8 mouse cellular contexts compared by ENCODE assay signal in genomic region chr3:89228180-89228549, GRCm38 (mm10). TPM values are rescaled to one million over a fixed set of nuclear protein-coding genes. Genes with fewer than 3 reads are reported as not detected.
DNase-seq lines count a peak whose midpoint lies in the region; ATAC-seq and TF ChIP-seq lines count a peak whose summit lies in the region.

No protein-coding gene starts in this region.

- peak overlapping the region; percentile 38 for H3K4me3 ChIP-seq in hindbrain, embryonic 14.5 days (replicated peaks; ENCODE audit: low read length)
- H3K4me3 ChIP-seq in left cerebral cortex, adult 2 months, result peak overlapping the region; percentile 53

- no peaks in the 10 kb centered on the region for H3K9me3 ChIP-seq in hindbrain, embryonic 14.5 days (ENCODE audit: control insufficient read depth, low read length)

- under 1% methylated on average over 20 of the region's 20 CpGs for WGBS in hindbrain, embryonic 14.5 days

- peaks cover 35% of the 10 kb centered on the region for H3K4me1 ChIP-seq in hindbrain, embryonic 14.5 days (replicated peaks; ENCODE audit: control insufficient read depth, insufficient read depth, low read length)

- ATAC-seq in hindbrain, embryonic 14.5 days (ENCODE audit: low FRiP score), result no peak
- peak; percentile 95 for ATAC-seq in megakaryocyte, adult 5-6 weeks (ENCODE audit: poor library complexity, severe bottlenecking)

- no peaks in the 10 kb centered on the region for H3K27me3 ChIP-seq in hindbrain, embryonic 14.5 days (ENCODE audit: control insufficient read depth, insufficient read depth, low read length)

- H3K9ac ChIP-seq in hindbrain, embryonic 14.5 days, result peak overlapping the region; percentile 18; the same call in 1 of the 2 replicates

- intact Hi-C loops in left cerebral cortex, adult 2 months (cut with DNase I), result loop anchor here (2.0 kb wide), 1 partner anchor 15 kb away; no protein-coding TSS in a partner anchor

- DNase-seq in T-cell, adult 2 months (ENCODE audit: low spot score), result peak; percentile 78
- DNase-seq in cerebellum, postnatal 14 days, result peak; percentile 93 to 95
- peak; percentile 88 for DNase-seq in frontal cortex, postnatal 36 days (ENCODE audit: low spot score in 2 of 2)
- peak; percentile 89 for DNase-seq in hindbrain, embryonic 14.5 days (ENCODE audit: low spot score)
- peak; percentile 81 to 91 for DNase-seq in left cerebral cortex, adult 2 months (ENCODE audit: extremely low spot score in 1 of 2, low spot score in 2 of 2)
- DNase-seq in retina, postnatal 7 days (ENCODE audit: low read depth, low spot score), result peak; percentile 57
- DNase-seq in urinary bladder, adult 18-20 months (ENCODE audit: low spot score in 2 of 2), result peak; percentile 75 to 89

- peak overlapping the region; percentile 56 for H3K4me2 ChIP-seq in hindbrain, embryonic 14.5 days (replicated peaks)

- peaks cover 3% of the 10 kb centered on the region; the same call in 1 of the 2 replicates for H3K36me3 ChIP-seq in hindbrain, embryonic 14.5 days (replicated peaks; ENCODE audit: control insufficient read depth, insufficient read depth)

- peak; percentile 97 for TF ChIP-seq CTCF in left cerebral cortex, adult 2 months (IDR thresholded peaks at IDR 0.05)

- peak overlapping the region; percentile 51; the same call in 1 of the 2 replicates for H3K27ac ChIP-seq in hindbrain, embryonic 14.5 days
- H3K27ac ChIP-seq in left cerebral cortex, adult 2 months, result 0 out of 2 replicates have a peak overlapping the region, but pooled peaks have one; percentile 65

RNA-seq across cellular contexts. Expression of gene Muc1, which starts 0.7 kb away (rescaled TPM):
- 0.47 and 0.52 TPM in 2 replicates for polyA plus RNA-seq in hindbrain, embryonic 14.5 days (2014; fragmentation: Nextera tagmentation; extraction: Ambion mirVana)
- under 1 TPM; 0.29 to 0.33 TPM for total RNA-seq in left cerebral cortex, adult 2 months (2021)
- total RNA-seq in megakaryocyte, adult 5-6 weeks (2015), result 0.25 and 0.58 TPM in 2 replicates
- 0.18 TPM in 1 of 2 replicates, not detected in the other for total RNA-seq in megakaryocyte, adult 5-6 weeks (2017)

RNA-seq across cellular contexts. Expression of gene Mtx1, which starts 1.3 kb away (rescaled TPM):
- 144 and 148 TPM in 2 replicates for polyA plus RNA-seq in hindbrain, embryonic 14.5 days (2014; fragmentation: Nextera tagmentation; extraction: Ambion mirVana)
- 10 to 100 TPM; 96.2 to 99.9 TPM for total RNA-seq in left cerebral cortex, adult 2 months (2021)
- total RNA-seq in megakaryocyte, adult 5-6 weeks (2015), result 49.5 and 57.8 TPM in 2 replicates
- total RNA-seq in megakaryocyte, adult 5-6 weeks (2017), result 41.8 and 45.3 TPM in 2 replicates

RNA-seq across cellular contexts. Expression of gene Thbs3, which starts 13.2 kb away (rescaled TPM):
- 29.0 and 31.0 TPM in 2 replicates for polyA plus RNA-seq in hindbrain, embryonic 14.5 days (2014; fragmentation: Nextera tagmentation; extraction: Ambion mirVana)
- total RNA-seq in left cerebral cortex, adult 2 months (2021), result 10 to 100 TPM; 21.2 to 21.9 TPM
- total RNA-seq in megakaryocyte, adult 5-6 weeks (2015), result 0.07 TPM in 1 of 2 replicates, not detected in the other
- total RNA-seq in megakaryocyte, adult 5-6 weeks (2017), result 0.12 and 0.70 TPM in 2 replicates

RNA-seq across cellular contexts. Expression of gene Krtcap2, which starts 17.6 kb away (rescaled TPM):
- polyA plus RNA-seq in hindbrain, embryonic 14.5 days (2014; fragmentation: Nextera tagmentation; extraction: Ambion mirVana), result 209 and 224 TPM in 2 replicates
- total RNA-seq in left cerebral cortex, adult 2 months (2021), result 10 to 100 TPM; 63.2 to 71.4 TPM
- total RNA-seq in megakaryocyte, adult 5-6 weeks (2015), result 142 and 167 TPM in 2 replicates
- total RNA-seq in megakaryocyte, adult 5-6 weeks (2017), result 159 and 189 TPM in 2 replicates

RNA-seq across cellular contexts. Expression of gene Trim46, which starts 17.9 kb away (rescaled TPM):
- polyA plus RNA-seq in hindbrain, embryonic 14.5 days (2014; fragmentation: Nextera tagmentation; extraction: Ambion mirVana), result 65.8 and 66.5 TPM in 2 replicates
- 10 to 100 TPM; 82.8 to 85.1 TPM for total RNA-seq in left cerebral cortex, adult 2 months (2021)
- 0.39 and 0.80 TPM in 2 replicates for total RNA-seq in megakaryocyte, adult 5-6 weeks (2015)
- total RNA-seq in megakaryocyte, adult 5-6 weeks (2017), result 0.55 TPM in 1 of 2 replicates, not detected in the other

Comparison
In these comparisons a context has a peak if more than half of its experiments do, and no peak if none do; other contexts are left out.
1. RNA of gene Thbs3, which starts 13.2 kb away (total RNA-seq): 21.2 to 21.9 TPM in left cerebral cortex, adult 2 months; 0.07 to 0.70 TPM in megakaryocyte, adult 5-6 weeks; every median in the first group is over 10 times any median in the second.
2. Peak in every context shown above with its lines, with median percentiles within 50 percentile points of each other: DNase-seq.